23 mouse cellular contexts compared by ENCODE assay signal in genomic region chr5:120631892-120632291, GRCm38 (mm10). TPM values are rescaled to one million over a fixed set of nuclear protein-coding genes. Genes with fewer than 3 reads are reported as not detected.
DNase-seq lines count a peak whose midpoint lies in the region; ATAC-seq and TF ChIP-seq lines count a peak whose summit lies in the region.
"Had no signal": no experiment of that assay in that cellular context is flagged by ENCODE, and none has a peak within 500 bp of the region (broad histone marks: within the 10 kb centered on the region; RNA-seq: fewer than 3 reads in every experiment).

No protein-coding gene starts in this region.

- no peak overlapping the region for H3K4me2 ChIP-seq in stomach, postnatal 0 days (replicated peaks; ENCODE audit: low read depth)

- peaks cover 26% of the 10 kb centered on the region for H3K4me1 ChIP-seq in testis, adult 2 months (ENCODE audit: control insufficient read depth, insufficient read depth, low read length)
- H3K4me1 ChIP-seq in bone marrow, adult 2 months (ENCODE audit: control insufficient read depth, insufficient read depth, low read length) = no peaks in the 10 kb centered on the region
- no peaks in the 10 kb centered on the region for H3K4me1 ChIP-seq in stomach, postnatal 0 days (replicated peaks; ENCODE audit: control insufficient read depth, insufficient read depth)
- H3K4me1 ChIP-seq: embryonic facial prominence, embryonic 12.5 days; neural tube, embryonic 12.5 days had no signal

- no peak overlapping the region for H3K9ac ChIP-seq in stomach, postnatal 0 days (ENCODE audit: low read length)
- H3K9ac ChIP-seq: embryonic facial prominence, embryonic 12.5 days; kidney, embryonic 15.5 days; neural tube, embryonic 12.5 days had no signal

- H3K36me3 ChIP-seq in testis, adult 2 months (ENCODE audit: control insufficient read depth, insufficient read depth, low read length) = no peaks in the 10 kb centered on the region
- no peaks in the 10 kb centered on the region for H3K36me3 ChIP-seq in stomach, postnatal 0 days (ENCODE audit: control insufficient read depth, insufficient read depth, low read length)

- TF ChIP-seq CTCF in left cerebral cortex, adult 2 months (IDR thresholded peaks at IDR 0.05) = peak; percentile 17
- peak; percentile 69; the same call in 1 of the 2 replicates for TF ChIP-seq CTCF in testis, adult 2 months (IDR thresholded peaks at IDR 0.05; ENCODE audit: control insufficient read depth, insufficient read depth, insufficient replicate concordance, low read depth, low read length)
- peak; percentile 23; the same call in 1 of the 2 replicates for TF ChIP-seq CTCF in bone marrow, adult 2 months (IDR thresholded peaks at IDR 0.05; ENCODE audit: control insufficient read depth, insufficient read depth, low read length)
- peak; percentile 27; the same call in 1 of the 2 replicates for TF ChIP-seq CTCF in stomach, postnatal 0 days (IDR thresholded peaks at IDR 0.05; ENCODE audit: low read depth)

- H3K27ac ChIP-seq in left cerebral cortex, adult 2 months = no peak overlapping the region
- no peak overlapping the region for H3K27ac ChIP-seq in testis, adult 2 months (ENCODE audit: control insufficient read depth, insufficient read depth, low read depth, low read length)
- H3K27ac ChIP-seq in bone marrow, adult 2 months (ENCODE audit: control insufficient read depth, insufficient read depth, low read depth, low read length, poor library complexity) = no peak overlapping the region
- no peak overlapping the region for H3K27ac ChIP-seq in stomach, postnatal 0 days (replicated peaks)
- H3K27ac ChIP-seq: embryonic facial prominence, embryonic 12.5 days; kidney, embryonic 15.5 days; limb, embryonic 13.5 days; neural tube, embryonic 12.5 days had no signal

- no peak overlapping the region for H3K4me3 ChIP-seq in left cerebral cortex, adult 2 months
- H3K4me3 ChIP-seq in testis, adult 2 months (ENCODE audit: control insufficient read depth, low read depth, low read length) = peak overlapping the region; percentile 57; the same call in 1 of the 2 replicates
- no peak overlapping the region for H3K4me3 ChIP-seq in bone marrow, adult 2 months (replicated peaks; ENCODE audit: control insufficient read depth, low read depth, low read length)
- no peak overlapping the region for H3K4me3 ChIP-seq in stomach, postnatal 0 days (ENCODE audit: low read depth, low read length)
- H3K4me3 ChIP-seq: neural tube, embryonic 12.5 days had no signal

- WGBS in bone marrow, adult 2 months = 84% methylated on average over 5 of the region's 5 CpGs
- WGBS in stomach, postnatal 0 days = 94% methylated on average over 5 of the region's 5 CpGs

- no peak for ATAC-seq in stomach, postnatal 0 days (ENCODE audit: low FRiP score, low TSS enrichment)
- ATAC-seq: forebrain, embryonic 16.5 days had no signal

- no peaks in the 10 kb centered on the region for H3K27me3 ChIP-seq in testis, adult 2 months (ENCODE audit: control insufficient read depth, insufficient read depth, low read length)
- H3K27me3 ChIP-seq in stomach, postnatal 0 days (ENCODE audit: control insufficient read depth, insufficient read depth, low read length) = no peaks in the 10 kb centered on the region

- no peaks in the 10 kb centered on the region for H3K9me3 ChIP-seq in stomach, postnatal 0 days (ENCODE audit: control insufficient read depth, low read length)
- H3K9me3 ChIP-seq: embryonic facial prominence, embryonic 12.5 days had no signal

- DNase-seq in left cerebral cortex, adult 2 months (ENCODE audit: extremely low spot score in 1 of 2, low spot score in 2 of 2) = no peak
- no peak for DNase-seq in left cerebral cortex, postnatal 4 days
- DNase-seq in testis, postnatal 10 days (ENCODE audit: low spot score) = no peak
- DNase-seq in stomach, postnatal 0 days (ENCODE audit: low spot score) = no peak
- no peak for DNase-seq in layer of hippocampus, adult 9-11 months
- DNase-seq: adrenal gland, adult 8-10 months; cerebellum, adult 8-10 months; heart, adult 11 months; lung, postnatal 14 days; right cerebral cortex, postnatal 25 days had no signal

- no peak for TF ChIP-seq EP300 in stomach, postnatal 0 days (optimal IDR thresholded peaks at IDR 0.05)

- TF ChIP-seq POLR2A in testis, adult 2 months (IDR thresholded peaks at IDR 0.05; ENCODE audit: control insufficient read depth, low read depth, low read length) = no peak
- no peak for TF ChIP-seq POLR2A in bone marrow, adult 2 months (IDR thresholded peaks at IDR 0.05; ENCODE audit: borderline replicate concordance, control insufficient read depth, low read depth, low read length)

- intact Hi-C loops in left cerebral cortex, adult 2 months (cut with DNase I) = no loop called here
- intact Hi-C loops in left cerebral cortex, postnatal 4 days (cut with DNase I) = no loop called here

RNA-seq across cellular contexts. Expression of gene Cfap73, which starts 2.1 kb away (rescaled TPM):
- under 1 TPM in 1 of 2 experiments, not detected in 1; 0.52 TPM for total RNA-seq in left cerebral cortex, adult 2 months (2021)
- under 1 TPM in 1 of 2 experiments, not detected in 1; 0.40 TPM for total RNA-seq in left cerebral cortex, postnatal 4 days (2021)
- polyA plus RNA-seq in testis, adult 2 months (2012; rRNA removed) = 6.4 and 7.8 TPM in 2 replicates
- not detected in 2 replicates for polyA plus RNA-seq in bone marrow, adult 2 months (2011; ENCODE audit: insufficient read depth, insufficient read length, low replicate concordance, missing spikeins)
- 0.10 TPM in 1 of 2 replicates, not detected in the other for polyA plus RNA-seq in stomach, postnatal 0 days (2015; fragmentation: Nextera tagmentation; extraction: Ambion mirVana)
- total RNA-seq: common myeloid progenitor, adult 5-6 weeks; gastrocnemius, adult 18-20 months; hematopoietic stem cell, adult 5-6 weeks; left cerebral cortex, adult 18-20 months; megakaryocyte-erythroid progenitor cell, adult 5-6 weeks had no signal
- polyA plus RNA-seq: embryonic facial prominence, embryonic 12.5 days; heart, embryonic 14.5 days; kidney, embryonic 15.5 days; limb, embryonic 13.5 days; neural tube, embryonic 12.5 days had no signal

RNA-seq across cellular contexts. Expression of gene Rasal1, which starts 16.7 kb away (rescaled TPM):
- total RNA-seq in left cerebral cortex, adult 2 months (2021) = 10 to 100 TPM; 85.3 TPM
- total RNA-seq in left cerebral cortex, postnatal 4 days (2021) = 10 to 100 TPM; 42.2 to 54.6 TPM
- polyA plus RNA-seq in testis, adult 2 months (2012; rRNA removed) = 20.0 and 20.9 TPM in 2 replicates
- polyA plus RNA-seq in bone marrow, adult 2 months (2011; ENCODE audit: insufficient read depth, insufficient read length, low replicate concordance, missing spikeins) = 1.6 and 4.6 TPM in 2 replicates
- 0.08 and 0.44 TPM in 2 replicates for polyA plus RNA-seq in stomach, postnatal 0 days (2015; fragmentation: Nextera tagmentation; extraction: Ambion mirVana)
- total RNA-seq: gastrocnemius, adult 18-20 months; megakaryocyte-erythroid progenitor cell, adult 5-6 weeks had no signal
- polyA plus RNA-seq: heart, embryonic 14.5 days had no signal

RNA-seq across cellular contexts. Expression of gene Ddx54, which starts 19.4 kb away (rescaled TPM):
- 10 to 100 TPM; 38.6 to 41.0 TPM for total RNA-seq in left cerebral cortex, adult 2 months (2021)
- 10 to 100 TPM; 52.0 to 55.4 TPM for total RNA-seq in left cerebral cortex, postnatal 4 days (2021)
- polyA plus RNA-seq in testis, adult 2 months (2012; rRNA removed) = 14.9 and 16.6 TPM in 2 replicates
- 17.2 and 32.0 TPM in 2 replicates for polyA plus RNA-seq in bone marrow, adult 2 months (2011; ENCODE audit: insufficient read depth, insufficient read length, low replicate concordance, missing spikeins)
- polyA plus RNA-seq in stomach, postnatal 0 days (2015; fragmentation: Nextera tagmentation; extraction: Ambion mirVana) = 22.5 and 23.0 TPM in 2 replicates

RNA-seq across cellular contexts. Expression of gene Rita1, which starts 19.5 kb away (rescaled TPM):
- total RNA-seq in left cerebral cortex, adult 2 months (2021) = 10 to 100 TPM; 29.5 to 29.9 TPM
- 10 to 100 TPM; 22.7 to 26.0 TPM for total RNA-seq in left cerebral cortex, postnatal 4 days (2021)
- polyA plus RNA-seq in testis, adult 2 months (2012; rRNA removed) = 9.0 and 13.2 TPM in 2 replicates
- 1.9 and 3.4 TPM in 2 replicates for polyA plus RNA-seq in bone marrow, adult 2 months (2011; ENCODE audit: insufficient read depth, insufficient read length, low replicate concordance, missing spikeins)
- 12.1 TPM in 2 replicates for polyA plus RNA-seq in stomach, postnatal 0 days (2015; fragmentation: Nextera tagmentation; extraction: Ambion mirVana)

RNA-seq across cellular contexts. Expression of gene Iqcd, which starts 43.1 kb away (rescaled TPM):
- under 1 TPM; 0.47 to 0.75 TPM for total RNA-seq in left cerebral cortex, adult 2 months (2021)
- under 1 TPM; 0.58 to 0.64 TPM for total RNA-seq in left cerebral cortex, postnatal 4 days (2021)
- polyA plus RNA-seq in testis, adult 2 months (2012; rRNA removed) = 77.3 and 85.9 TPM in 2 replicates
- 3.7 and 7.2 TPM in 2 replicates for polyA plus RNA-seq in bone marrow, adult 2 months (2011; ENCODE audit: insufficient read depth, insufficient read length, low replicate concordance, missing spikeins)
- polyA plus RNA-seq in stomach, postnatal 0 days (2015; fragmentation: Nextera tagmentation; extraction: Ambion mirVana) = 0.25 and 0.36 TPM in 2 replicates
- total RNA-seq: gastrocnemius, adult 18-20 months; hematopoietic stem cell, adult 5-6 weeks had no signal

Comparison
In these comparisons a context has a peak if more than half of its experiments do, and no peak if none do; other contexts are left out.
1. CTCF ChIP-seq: peak in every context shown above with its lines; median percentile 69 in testis, adult 2 months; 27 in stomach, postnatal 0 days; 23 in bone marrow, adult 2 months; 17 in left cerebral cortex, adult 2 months.